Mouse (Mus musculus): ENCODE results near the gene Pex11b.

GRCm38 (mm10) chr3:96623201-96623600 is 12.0 kb upstream of the Pex11b start:
- TF ChIP-seq GATA1 (IDR thresholded peaks at IDR 0.05; ENCODE audit: borderline replicate concordance, low read length) (no peak), FLI1 (IDR thresholded peaks at IDR 0.05; ENCODE audit: low read length) (no peak)

Data from megakaryocyte, embryonic 14.5 days (primary cell).